Mouse (Mus musculus) thymus, adult 2 months (tissue): ENCODE results near the gene Srrm1. TPM values are rescaled to one million over a fixed set of nuclear protein-coding genes. Genes with fewer than 3 reads are reported as not detected.

Experiments
- DNase-seq: peaks from one replicate; pipeline ENCODE4 v3.0.0; 2021
- H3K27ac ChIP-seq: fragments of 200-500 bp; 2 replicates; pipeline ENCODE4 v1.5.1; 2012; ENCODE audit warnings: low read length, control low read depth; ENCODE audit not compliant: control insufficient read depth, insufficient read depth
- H3K27me3 ChIP-seq: fragments of 200-500 bp; 2 replicates; pipeline ENCODE4 v1.6.1; 2012; ENCODE audit warnings: mild to moderate bottlenecking, low read length, moderate library complexity, mixed read lengths; ENCODE audit not compliant: control insufficient read depth, insufficient read depth
- H3K36me3 ChIP-seq: fragments of 200-500 bp; 2 replicates; pipeline ENCODE4 v1.6.1; 2012; ENCODE audit warnings: mild to moderate bottlenecking, low read length, moderate library complexity; ENCODE audit not compliant: control insufficient read depth, insufficient read depth
- H3K4me1 ChIP-seq: fragments of 200-500 bp; replicated peaks from 2 replicates; pipeline ENCODE4 v1.6.1; 2012; ENCODE audit warnings: low read length; ENCODE audit not compliant: control insufficient read depth, insufficient read depth
- H3K4me3 ChIP-seq: fragments of 200-500 bp; 2 replicates; pipeline ENCODE4 v1.5.1; 2012; ENCODE audit warnings: mild to moderate bottlenecking, low read length, control low read depth, moderate library complexity; ENCODE audit not compliant: control insufficient read depth, insufficient read depth
- CTCF ChIP-seq: fragments of 200-500 bp; IDR thresholded peaks from 2 replicates; pipeline ENCODE4 v1.5.1; 2012; ENCODE audit warnings: mild to moderate bottlenecking, control low read depth, low read length, moderate library complexity, borderline replicate concordance; ENCODE audit not compliant: control insufficient read depth, poor library complexity, insufficient read depth; ENCODE audit errors: extremely low read depth
- POLR2A ChIP-seq: fragments of 200-500 bp; IDR thresholded peaks from 2 replicates; pipeline ENCODE4 v1.6.1; 2012; ENCODE audit warnings: mild to moderate bottlenecking, low read length, control low read depth, moderate library complexity; ENCODE audit not compliant: control insufficient read depth, poor library complexity, insufficient read depth; ENCODE audit errors: extremely low read depth
- WGBS: fragments of 180-500 bp; shearing (Covaris S2); methylation state at CpG from one replicate; pipeline ENCODE4 v1.1.7; 2018; 5-methylcytosine and 5-hydroxymethylcytosine counted together
- polyA plus RNA-seq: library from polyadenylated mRNA; depleted of rRNA; stranded (reverse); fragments of >200 nt; gene quantifications from 2 replicates; pipeline ENCODE4 v1.2.3, GENCODE M21; 2012; rRNA removed

Srrm1 gene
- 41.0 and 50.0 TPM in 2 replicates for polyA plus RNA-seq

DNA sequence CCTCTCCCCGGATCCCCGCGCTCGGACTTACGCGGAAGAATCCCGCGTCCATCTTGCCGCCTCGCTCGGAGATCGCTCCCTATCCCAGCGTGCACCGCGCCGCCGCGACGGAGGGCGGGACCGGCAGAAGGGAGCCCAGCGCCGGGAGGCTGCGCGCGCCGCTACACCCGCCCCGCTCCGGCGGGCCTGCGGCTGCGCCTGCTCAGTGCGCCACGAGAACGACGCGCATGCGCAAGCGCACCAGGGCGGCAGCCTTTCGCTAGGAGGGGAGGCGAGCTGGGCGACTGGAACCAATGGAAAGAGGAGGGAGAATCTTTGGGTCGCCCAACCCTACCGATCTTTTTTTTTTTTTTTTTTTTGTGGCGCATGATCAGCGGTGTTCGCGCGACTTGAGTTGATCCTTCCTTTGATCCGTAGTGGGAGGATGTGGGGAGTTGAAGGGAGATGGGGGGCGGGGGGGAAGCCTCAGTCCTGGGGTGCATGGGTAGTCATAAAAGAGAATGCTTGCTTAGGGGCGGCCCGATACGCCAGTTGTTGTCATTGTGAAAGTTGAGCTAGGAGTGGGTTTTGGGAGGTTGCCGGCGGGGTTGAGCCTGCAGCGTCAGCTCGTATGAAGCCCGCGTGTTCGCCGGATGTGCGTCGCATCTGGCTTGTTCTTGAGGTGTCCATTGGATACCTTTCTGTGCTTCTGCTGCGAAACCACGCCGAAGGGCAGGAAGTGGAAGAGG, at the start of gene Srrm1:
TSS of gene Srrm1 (minus strand) at position 256 of the 728 bp plus-strand sequence.
- TF ChIP-seq POLR2A (peak; percentile 91), CTCF (0 out of 2 replicates have a peak, but pooled peaks have one; percentile 31)
- peak within 1 kb of the TSS; percentile 70 for H3K4me3 ChIP-seq
- H3K27me3 ChIP-seq, result no peaks in the 10 kb centered on the region
- no peaks in the 10 kb centered on the region for H3K36me3 ChIP-seq
- H3K27ac ChIP-seq, result peak within 1 kb of the TSS; percentile 78
- peak; percentile 99 for DNase-seq
- under 1% methylated on average over 69 of the region's 69 CpGs for WGBS
- H3K4me1 ChIP-seq, result peaks cover 8% of the 10 kb centered on the region

- no peak overlapping the region for H3K27ac ChIP-seq
- no peak for DNase-seq
- 0 out of 2 replicates have a peak, but pooled peaks cover 10% of the 10 kb centered on the region for H3K4me1 ChIP-seq
- no peaks in the 10 kb centered on the region for H3K36me3 ChIP-seq
- peaks cover 6% of the 10 kb centered on the region; the same call in 1 of the 2 replicates for H3K27me3 ChIP-seq
- TF ChIP-seq CTCF (no peak), POLR2A (no peak)
- 59% methylated on average over 7 of the region's 7 CpGs for WGBS
- no peak overlapping the region for H3K4me3 ChIP-seq
Observed at GRCm38 (mm10) chr4:135401881-135402280, 48.8 kb upstream of the Srrm1 start.

DNA sequence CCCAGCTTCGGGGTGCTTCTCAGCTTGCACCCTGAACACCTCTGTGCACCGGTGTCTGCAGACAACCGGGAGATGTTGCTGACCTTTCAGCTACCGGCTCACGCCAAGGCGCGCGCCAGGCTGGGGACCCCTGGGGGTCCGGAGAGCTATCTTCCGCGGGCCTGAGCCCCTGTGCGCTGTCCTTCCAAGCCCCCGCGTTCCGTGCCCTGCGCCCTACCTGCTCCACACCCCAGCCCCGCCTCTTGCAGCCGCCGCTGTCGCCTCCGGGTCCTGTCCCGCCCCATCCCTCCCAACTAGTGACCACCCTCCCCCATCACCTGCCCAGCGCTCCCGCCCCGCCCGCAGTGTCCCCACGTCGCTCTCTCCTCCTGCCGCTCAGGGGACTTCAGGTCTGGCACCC, 44.9 kb upstream of the Srrm1 start, which contains the start of gene Ncmap:
TSS of gene Ncmap (minus strand) at position 237 of the 400 bp plus-strand sequence.
- no peak for DNase-seq
- 5% methylated on average over 29 of the region's 29 CpGs for WGBS
- H3K4me3 ChIP-seq, result no peak within 1 kb of the TSS
- TF ChIP-seq POLR2A, result no peak
- TF ChIP-seq CTCF, result no peak
- peaks cover 6% of the 10 kb centered on the region; the same call in 1 of the 2 replicates for H3K27me3 ChIP-seq
- no peaks in the 10 kb centered on the region for H3K4me1 ChIP-seq
- H3K36me3 ChIP-seq, result no peaks in the 10 kb centered on the region
- no peak within 1 kb of the TSS for H3K27ac ChIP-seq

DNA sequence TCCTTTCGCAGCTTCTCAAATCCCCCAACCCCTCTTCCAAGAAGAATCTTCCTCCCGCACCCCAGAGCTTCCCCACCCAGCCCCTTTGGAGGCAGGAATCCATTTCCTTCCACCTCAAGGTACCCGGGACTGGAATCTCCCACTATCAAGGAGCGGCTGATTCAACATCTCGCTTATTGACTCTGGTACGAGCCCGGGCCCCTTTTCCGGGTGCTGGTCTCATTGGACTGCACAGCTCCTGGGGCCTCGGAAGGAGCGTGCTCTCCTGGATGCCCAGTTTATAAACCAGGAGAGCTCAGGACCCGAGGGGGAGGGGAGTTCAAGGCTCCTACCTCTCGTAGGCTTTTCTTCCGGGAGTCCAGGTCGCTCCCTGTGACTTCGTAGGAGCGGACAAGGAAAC, 44.4 kb upstream of the Srrm1 start:
- H3K4me3 ChIP-seq, result no peak overlapping the region
- H3K27me3 ChIP-seq, result peaks cover 6% of the 10 kb centered on the region; the same call in 1 of the 2 replicates
- no peak for TF ChIP-seq CTCF
- TF ChIP-seq POLR2A, result no peak

DNA sequence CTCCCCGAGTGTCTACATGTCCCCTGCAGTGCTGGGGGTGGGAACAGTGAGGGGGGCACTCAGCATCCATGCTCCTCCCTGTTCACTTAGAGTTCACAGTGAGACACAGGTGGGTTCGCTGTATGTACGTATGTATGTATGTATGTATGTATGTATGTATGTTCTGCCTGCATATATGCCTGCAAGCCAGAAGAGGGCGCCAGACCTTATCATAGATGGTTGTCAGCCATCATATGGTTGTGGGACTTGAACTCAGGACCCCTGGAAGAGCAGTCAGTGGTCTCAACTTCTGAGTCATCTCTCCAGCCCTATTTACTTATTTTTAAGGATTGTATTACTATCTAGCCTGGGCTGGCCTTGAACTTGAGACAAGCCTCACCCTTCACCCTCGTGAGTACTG, 43.2 kb upstream of the Srrm1 start:
- peaks cover 6% of the 10 kb centered on the region; the same call in 1 of the 2 replicates for H3K27me3 ChIP-seq

More for the DNA sequence above, 44.4 kb upstream of the Srrm1 start:
- 21% methylated on average over 16 of the region's 16 CpGs for WGBS
- DNase-seq, result no peak
- Histone ChIP-seq H3K27ac (no peak overlapping the region), H3K36me3 (no peaks in the 10 kb centered on the region), H3K4me1 (no peaks in the 10 kb centered on the region)

DNA sequence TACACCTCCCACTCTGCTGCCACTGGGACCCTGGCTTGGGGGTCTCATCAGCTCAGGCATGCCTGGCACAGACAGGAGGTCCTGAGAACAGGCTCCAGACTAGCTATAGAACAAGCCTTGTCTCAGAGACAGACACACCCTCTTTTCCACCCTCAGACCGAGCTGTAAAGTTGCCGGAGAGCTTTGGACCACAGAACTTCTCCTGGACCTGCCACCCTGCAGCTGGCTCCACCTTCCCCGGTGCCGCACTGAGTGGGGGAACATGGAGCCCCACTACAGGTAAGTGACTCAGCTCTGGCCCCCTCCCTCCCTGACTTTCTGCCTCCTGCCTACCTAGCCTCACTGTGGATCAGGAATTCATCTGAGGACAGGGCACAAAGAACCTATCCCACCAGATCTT, 42.3 kb upstream of the Srrm1 start:
- no peaks in the 10 kb centered on the region for H3K4me1 ChIP-seq
- H3K36me3 ChIP-seq, result no peaks in the 10 kb centered on the region
- 95% methylated on average over 4 of the region's 4 CpGs for WGBS
- H3K4me3 ChIP-seq, result no peak overlapping the region
- no peak for TF ChIP-seq POLR2A
- TF ChIP-seq CTCF, result no peak
- H3K27ac ChIP-seq, result no peak overlapping the region
- DNase-seq, result no peak
- peaks cover 6% of the 10 kb centered on the region; the same call in 1 of the 2 replicates for H3K27me3 ChIP-seq

More for the DNA sequence above, 43.2 kb upstream of the Srrm1 start:
- no peaks in the 10 kb centered on the region for H3K36me3 ChIP-seq
- WGBS, result 94% methylated on average over 5 of the region's 5 CpGs
- no peak for TF ChIP-seq CTCF
- TF ChIP-seq POLR2A, result no peak
- H3K27ac ChIP-seq, result no peak overlapping the region
- no peak for DNase-seq
- H3K4me3 ChIP-seq, result no peak overlapping the region
- no peaks in the 10 kb centered on the region for H3K4me1 ChIP-seq
